Mouse (Mus musculus): ENCODE measurements around the gene Shcbp1l.
"Not testable (repeated sequence)": the region's sequence is repeated elsewhere in the genome, so short reads cannot be mapped to it uniquely, and the experiment has no call there.

Gene Shcbp1l

GRCm38 (mm10) chr1:153424271-153424670, 691 bp upstream of the Shcbp1l start:
- DNase-seq (ENCODE audit: extremely low spot score), result no peak

GRCm38 (mm10) chr1:153431158-153431557, 6.2 kb downstream of the Shcbp1l start:
- no peak for DNase-seq (ENCODE audit: extremely low spot score)

DNA sequence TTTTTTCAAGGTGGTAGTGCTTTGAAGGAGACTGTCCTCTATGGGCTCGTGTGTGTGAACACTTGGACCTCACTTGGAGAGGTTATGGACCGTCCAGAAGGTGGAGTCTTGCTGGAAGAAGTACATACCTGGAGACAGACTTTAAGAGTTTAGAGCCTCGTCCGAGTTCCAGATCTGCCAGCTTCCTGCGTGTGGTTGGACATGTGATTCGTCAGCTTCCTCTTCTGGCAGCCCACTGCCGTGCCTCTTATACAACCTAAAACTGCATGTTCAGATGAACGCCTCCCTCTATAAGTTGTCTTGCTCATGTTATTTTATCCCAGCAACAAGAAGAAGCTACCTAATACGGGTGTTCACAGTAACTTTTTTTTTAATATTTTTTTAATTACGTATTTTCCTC, 6.7 kb downstream of the Shcbp1l start:
- no peak for DNase-seq (ENCODE audit: extremely low spot score)

DNA sequence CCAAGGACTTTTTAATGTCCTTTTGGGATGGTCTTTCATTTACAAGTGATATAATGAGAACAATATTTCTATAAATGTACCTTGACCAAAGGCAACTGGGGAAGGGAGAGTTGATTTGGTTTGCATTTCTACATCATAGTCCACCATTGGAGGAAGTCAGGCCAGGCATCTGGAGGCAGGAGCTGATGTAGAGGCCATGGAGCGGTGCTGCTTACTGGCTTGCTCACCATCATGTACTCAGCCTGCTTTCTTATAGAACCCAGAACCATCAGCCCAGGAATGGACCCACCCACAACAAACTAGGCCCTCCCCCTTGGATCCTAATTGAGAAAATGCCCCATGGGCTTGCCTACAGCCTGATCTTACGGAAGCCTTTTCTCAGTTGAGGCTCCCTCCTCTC, 7.4 kb downstream of the Shcbp1l start:
- no peak for DNase-seq (ENCODE audit: extremely low spot score)

GRCm38 (mm10) chr1:153433851-153434589, 9.1 kb downstream of the Shcbp1l start:
- no peak for DNase-seq (ENCODE audit: extremely low spot score)

GRCm38 (mm10) chr1:153437536-153437935, 12.6 kb downstream of the Shcbp1l start:
- no peak for DNase-seq (ENCODE audit: extremely low spot score)

DNA sequence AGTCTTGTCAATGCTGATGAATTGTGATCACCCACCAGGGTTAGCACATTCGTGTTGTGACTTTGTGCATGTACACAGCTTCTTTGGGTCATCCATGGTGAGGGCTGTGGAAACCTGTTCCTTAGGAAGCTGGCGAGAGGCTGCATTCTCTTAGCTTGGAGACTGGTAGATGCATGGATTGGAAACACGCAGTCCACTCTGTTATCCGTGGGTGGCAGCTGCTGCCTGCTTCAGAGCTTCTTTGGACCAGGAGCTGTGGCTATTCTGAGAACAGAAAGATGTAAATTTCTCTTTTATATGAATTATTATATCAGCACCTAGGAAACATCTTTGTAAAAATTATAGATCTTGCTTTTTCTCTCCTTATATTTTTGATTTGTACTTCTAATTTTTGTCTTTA, 15.8 kb downstream of the Shcbp1l start:
- DNase-seq (ENCODE audit: extremely low spot score), result no peak

DNA sequence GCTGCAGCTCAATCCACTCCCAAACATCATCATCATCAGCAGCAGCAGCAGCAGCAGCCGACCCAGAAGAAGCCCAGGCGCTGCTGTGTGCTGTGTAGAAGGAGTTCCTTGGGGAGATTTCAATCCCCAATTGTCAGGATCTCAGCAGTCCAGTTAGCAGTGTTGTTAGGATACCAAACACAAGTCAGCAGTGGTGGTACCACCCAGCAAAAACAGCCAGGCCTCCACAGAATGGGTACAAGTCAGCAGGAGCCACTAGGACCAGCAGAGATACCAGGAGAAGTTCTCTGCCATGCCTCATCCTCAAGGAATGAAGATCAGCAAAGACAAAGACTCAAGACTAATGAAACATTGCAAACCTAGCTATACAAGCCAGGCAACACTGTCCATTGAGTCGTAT, 16.7 kb downstream of the Shcbp1l start:
- DNase-seq (ENCODE audit: extremely low spot score), result no peak

- DNase-seq (ENCODE audit: extremely low spot score), result no peak
Measured at GRCm38 (mm10) chr1:153443019-153443418, 18.1 kb downstream of the Shcbp1l start.

DNA sequence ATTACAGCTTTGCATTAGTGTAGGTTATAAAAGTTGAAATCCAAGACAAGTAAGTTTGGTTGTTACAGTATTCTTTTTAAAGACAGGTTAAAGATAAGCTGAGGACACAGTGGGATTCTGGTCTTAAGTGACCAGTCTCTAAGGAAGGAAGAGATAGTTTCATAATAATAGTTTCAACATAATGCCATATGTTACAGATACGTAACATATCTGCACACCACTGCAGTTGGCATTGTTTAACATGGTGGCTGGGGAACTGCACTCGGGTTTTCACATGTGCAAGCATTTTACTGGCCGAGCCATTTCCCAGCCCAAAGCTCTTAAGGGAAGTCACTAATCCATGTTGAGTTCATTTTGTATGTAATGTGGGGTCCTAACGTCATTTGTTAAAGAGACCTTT, 18.7 kb downstream of the Shcbp1l start:
- no peak for DNase-seq (ENCODE audit: extremely low spot score)

DNA sequence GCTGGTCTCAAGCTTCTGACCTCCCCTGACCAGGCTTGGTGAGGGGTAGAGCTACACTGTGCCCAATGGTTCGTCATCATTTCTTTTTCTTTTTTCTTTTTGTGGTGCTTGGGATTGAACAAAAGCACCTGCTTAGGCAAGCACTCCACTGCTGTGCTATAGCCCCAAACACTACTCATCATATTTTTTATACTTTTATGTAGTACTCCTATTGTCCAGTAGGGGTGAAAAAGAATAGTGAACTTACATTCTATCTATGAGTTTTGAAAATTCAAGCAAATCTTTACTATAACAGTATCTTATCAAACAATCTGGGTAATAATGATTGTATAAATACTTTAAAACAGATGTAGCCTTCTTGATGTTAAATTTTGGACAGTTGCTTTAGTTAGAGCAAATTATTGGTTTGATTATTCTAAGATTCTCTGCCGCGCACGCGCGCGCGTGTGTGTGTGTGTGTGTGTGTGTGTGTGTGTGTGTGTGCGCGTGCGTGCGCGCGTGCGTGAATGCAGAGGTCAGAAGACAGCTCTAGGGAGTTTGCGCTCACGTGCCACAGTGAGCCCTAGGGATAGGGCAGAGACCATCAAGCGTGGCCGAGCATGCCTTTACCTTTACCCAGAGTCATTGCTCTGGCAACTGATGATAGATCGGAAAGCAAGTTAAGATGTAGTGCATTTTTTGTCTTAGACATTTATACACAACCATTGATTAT, 21.3 kb downstream of the Shcbp1l start:
- DNase-seq (ENCODE audit: extremely low spot score), result no peak

DNA sequence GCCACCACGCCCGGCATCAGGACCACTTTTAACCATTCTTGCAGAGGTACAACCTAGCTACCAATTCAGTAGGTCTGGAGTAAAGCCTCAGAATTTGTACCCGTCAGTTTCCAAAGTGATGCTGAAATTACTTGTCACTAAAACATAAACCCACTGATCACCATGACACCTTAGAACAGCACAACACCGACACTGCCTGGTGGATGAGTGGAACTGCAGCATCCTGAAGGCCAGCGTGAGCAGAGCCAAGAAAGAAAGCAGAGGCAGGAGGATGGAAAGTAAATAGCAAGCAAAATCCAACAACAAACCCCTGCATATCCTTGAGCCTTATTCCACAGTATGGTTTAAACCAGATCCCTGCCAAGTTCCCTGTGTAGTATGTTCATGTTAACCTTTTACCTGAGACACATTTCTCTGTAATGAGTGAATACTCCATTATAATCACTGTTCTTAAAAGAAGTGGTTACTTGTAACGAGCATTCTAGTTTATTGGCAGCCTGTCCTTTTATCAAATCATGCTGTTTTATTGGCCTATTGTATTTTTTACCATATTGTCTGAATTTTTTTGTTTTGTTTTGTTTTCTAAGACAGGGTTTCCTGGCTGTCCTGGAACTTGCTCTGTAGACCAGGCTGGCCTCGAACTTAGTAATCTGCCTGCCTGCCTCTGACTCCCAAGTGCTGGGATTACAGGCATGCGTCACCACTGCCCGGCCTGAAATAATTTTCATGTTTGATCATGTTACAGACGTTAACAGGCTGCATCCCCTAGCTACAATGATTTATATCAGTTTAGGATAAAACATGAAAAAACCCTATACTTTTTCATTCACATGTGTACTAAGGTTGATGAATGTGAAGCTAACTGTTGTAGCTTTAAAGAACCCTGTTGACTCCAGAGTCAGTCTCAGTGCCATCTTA, 26.5 kb downstream of the Shcbp1l start:
- DNase-seq (ENCODE audit: extremely low spot score), result peak; percentile 26

DNA sequence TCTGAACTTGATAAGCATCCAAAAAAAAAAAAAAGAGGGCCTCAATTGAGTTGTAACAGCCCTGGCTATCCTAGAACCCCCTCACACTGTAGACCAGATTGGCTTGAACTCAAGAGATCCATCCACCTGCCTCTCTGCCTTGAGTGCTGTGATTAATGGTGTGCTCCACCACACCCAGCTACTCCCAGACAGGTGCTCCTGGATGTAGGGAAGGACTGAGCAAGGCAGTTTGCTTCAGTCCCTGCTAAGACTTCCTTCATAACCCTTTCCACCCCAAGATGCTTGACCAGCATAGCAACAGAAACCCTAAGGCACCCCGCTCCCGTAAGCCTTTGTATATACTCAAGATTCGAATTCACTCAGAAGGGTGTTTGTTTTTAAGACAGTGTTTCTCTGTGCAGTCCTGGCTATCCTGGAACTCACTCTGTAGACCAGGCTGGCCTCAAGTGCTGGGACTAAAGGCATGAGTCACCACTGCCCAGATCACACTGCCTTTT, 28.2 kb downstream of the Shcbp1l start:
- peak; percentile 18 for DNase-seq (ENCODE audit: extremely low spot score)

DNA sequence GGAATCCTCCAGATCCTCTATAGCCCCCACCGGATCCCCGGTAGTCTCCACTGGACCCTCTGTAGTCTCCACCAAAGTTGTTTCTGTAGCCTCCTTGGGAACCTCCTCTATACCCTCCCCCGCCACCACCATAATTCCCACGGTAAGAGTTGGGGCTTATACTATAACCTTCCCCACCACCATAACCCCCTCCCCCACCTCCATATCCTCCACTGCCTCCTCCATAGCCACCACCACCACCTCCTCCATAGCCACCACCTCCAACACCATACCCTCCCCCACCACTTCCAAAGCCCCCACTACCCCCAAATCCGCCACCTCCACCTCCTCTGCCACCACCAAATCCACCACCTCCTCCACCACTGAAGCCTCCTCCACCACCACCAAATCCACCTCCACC, 31.2 kb downstream of the Shcbp1l start:
- no peak for DNase-seq (ENCODE audit: extremely low spot score)

DNA sequence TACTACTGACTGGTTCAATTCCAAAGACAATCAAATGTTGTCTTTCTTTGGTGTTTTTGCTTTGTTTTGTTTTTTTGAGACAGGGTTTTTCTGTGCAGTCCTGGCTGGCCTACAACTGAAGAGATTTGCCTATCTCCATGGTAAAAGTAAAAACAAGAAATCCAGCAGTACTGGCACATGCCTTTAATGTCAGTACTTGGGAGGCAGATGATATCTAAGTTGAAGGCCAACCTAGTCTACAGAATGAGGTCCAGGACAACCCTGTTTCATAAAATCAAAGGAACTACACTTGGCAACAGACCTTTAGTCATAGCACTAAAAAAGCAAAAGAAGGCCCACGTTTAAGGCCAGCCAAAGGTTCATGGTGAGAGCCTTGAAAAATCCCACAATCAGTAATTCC, 36.8 kb downstream of the Shcbp1l start:
- no peak for DNase-seq (ENCODE audit: extremely low spot score)

- DNase-seq (ENCODE audit: extremely low spot score), result no peak
Measured at GRCm38 (mm10) chr1:153479296-153479695, 54.3 kb downstream of the Shcbp1l start.

DNA sequence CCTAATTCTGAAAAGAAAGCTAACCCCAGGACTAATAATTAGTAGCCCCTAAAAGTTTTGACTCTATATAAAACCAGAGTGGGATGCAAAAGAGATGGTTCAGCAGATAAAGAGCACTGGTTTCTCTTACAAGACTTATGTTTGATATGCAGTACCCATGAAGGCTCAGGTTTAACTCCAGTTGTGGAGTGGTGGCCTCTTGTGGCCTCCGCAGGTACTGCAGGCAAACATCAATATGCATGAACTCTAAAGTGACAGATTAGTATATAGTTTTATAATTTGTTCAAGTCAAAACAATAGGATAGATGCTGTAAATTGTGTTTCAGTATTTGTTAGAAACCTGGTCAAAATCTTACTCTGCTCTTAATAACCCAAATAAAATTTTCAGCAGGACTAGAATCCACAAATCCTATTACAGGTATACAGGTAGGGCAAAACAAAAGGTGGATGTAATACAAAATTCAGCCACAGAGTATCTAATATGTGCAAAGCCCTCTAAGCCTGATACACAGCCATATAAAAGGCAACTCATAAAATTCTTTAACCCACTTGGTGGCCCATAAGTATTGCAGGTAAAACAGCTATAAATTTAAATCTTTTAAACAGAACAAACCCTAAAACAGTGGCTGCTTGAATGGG, 55.5 kb downstream of the Shcbp1l start:
- DNase-seq (ENCODE audit: extremely low spot score), result peak; percentile 59

DNA sequence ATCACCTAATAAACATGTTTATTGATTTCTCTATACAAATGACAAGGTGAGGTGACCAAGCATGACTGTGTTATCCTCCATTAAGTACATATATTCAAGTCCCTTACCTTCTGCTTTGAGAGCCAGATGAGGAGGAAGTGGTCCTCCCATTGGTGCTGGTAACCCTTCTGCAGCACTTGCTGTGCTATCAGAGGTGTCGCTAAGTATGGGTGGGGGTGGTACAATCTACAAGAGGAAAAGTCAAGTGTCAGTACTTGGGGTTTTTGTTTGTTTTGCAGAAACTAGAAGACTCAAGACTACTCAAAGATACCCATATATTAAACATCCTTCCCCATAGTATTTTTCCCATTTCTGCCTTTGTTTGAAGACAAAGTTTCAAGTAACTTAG, 56.1 kb downstream of the Shcbp1l start:
- no peak for DNase-seq (ENCODE audit: extremely low spot score)

DNA sequence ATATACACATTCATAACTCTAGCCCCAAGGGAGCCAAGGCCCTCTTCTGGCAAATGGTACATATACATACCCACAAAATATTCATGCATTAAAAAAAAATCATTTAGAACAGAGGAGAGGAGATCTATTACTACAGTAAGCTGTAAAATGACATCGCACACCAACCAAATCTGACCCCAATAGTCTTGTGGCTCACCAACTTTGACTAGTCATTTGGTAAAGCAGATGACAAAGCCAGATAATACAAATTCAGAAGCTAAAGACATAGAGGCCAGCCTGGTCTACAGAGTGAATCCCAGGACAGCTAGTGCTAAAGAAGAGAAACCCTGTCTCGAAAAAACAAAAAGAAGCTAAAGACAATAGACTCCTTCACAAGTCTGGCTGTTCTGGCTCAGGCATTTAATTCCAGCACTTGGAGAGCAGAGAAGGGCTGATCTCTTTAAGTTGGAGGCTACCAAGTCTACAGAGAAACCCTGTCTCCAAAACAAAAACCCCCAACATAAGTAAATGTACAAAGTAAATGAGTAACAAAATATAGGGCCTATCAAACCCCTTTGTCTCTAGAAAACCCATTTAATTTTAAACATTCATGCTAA, 60.3 kb downstream of the Shcbp1l start:
- DNase-seq (ENCODE audit: extremely low spot score), result no peak

- not testable (repeated sequence) for DNase-seq (ENCODE audit: extremely low spot score)
Measured at GRCm38 (mm10) chr1:153486120-153486519, 61.2 kb downstream of the Shcbp1l start.

DNA sequence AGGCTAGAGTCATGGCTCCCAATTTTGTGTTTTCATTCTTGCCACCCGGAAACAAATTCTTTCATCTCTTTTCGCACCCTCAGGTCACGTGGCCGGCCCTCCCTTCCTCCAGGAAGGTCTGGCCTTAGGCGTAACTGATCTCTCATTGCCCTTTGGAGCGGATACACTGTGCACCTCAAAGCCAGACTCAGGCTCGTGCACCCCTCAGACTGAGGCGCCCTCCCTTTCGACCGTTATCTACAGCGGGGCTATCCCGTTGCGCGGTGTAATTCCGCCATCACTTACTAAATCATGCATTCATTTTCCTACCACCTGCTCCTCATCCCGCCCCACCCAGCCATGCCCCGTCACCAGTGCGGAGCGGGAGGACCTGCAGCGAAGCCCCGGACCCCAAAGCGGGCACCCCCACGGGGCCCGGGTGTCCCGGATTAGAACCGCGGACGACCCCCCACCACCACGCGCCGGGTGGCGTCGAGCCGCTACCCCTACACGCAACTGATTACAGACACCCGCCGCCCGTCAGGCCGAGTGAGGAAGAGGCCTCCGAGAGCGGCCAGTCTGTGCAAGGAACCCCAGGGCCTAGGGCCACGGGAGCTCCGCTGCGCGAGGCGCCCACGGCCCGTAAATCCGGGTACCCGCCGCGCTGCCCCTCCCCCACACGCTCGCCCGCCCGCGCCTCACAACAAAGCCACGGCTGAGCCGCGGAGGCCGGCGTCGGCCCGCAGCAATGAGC, 62.0 kb downstream of the Shcbp1l start:
- DNase-seq (ENCODE audit: extremely low spot score), result peak; percentile 61
